Mouse (Mus musculus) hindbrain, embryonic 10.5 days (tissue): ENCODE data around the gene Ost4. TPM values are rescaled to one million over a fixed set of nuclear protein-coding genes. Genes with fewer than 3 reads are reported as not detected.

Source experiments
- DNase-seq: peaks from one replicate; pipeline ENCODE4 v3.0.0-alpha.2; 2017; ENCODE audit warnings: low spot score
- H3K27ac ChIP-seq: fragments of 300-500 bp; sonication (generic); 2 replicates; pipeline ENCODE4 v1.5.1; 2016; ENCODE audit warnings: mild to moderate bottlenecking, moderate library complexity
- H3K27me3 ChIP-seq: fragments of 300-500 bp; sonication (generic); 2 replicates; pipeline ENCODE4 v1.6.1; 2016; ENCODE audit warnings: mild to moderate bottlenecking; ENCODE audit not compliant: poor library complexity, insufficient read depth, severe bottlenecking
- H3K36me3 ChIP-seq: fragments of 300-500 bp; sonication (generic); 2 replicates; pipeline ENCODE4 v1.6.1; 2016; ENCODE audit warnings: mild to moderate bottlenecking, moderate library complexity
- H3K4me1 ChIP-seq: fragments of 300-500 bp; sonication (generic); replicated peaks from 2 replicates; pipeline ENCODE4 v1.6.1; 2016; ENCODE audit warnings: mild to moderate bottlenecking
- H3K4me3 ChIP-seq: fragments of 300-500 bp; sonication (generic); 2 replicates; pipeline ENCODE4 v1.5.1; 2016; ENCODE audit warnings: mild to moderate bottlenecking, moderate library complexity
- H3K9me3 ChIP-seq: fragments of 300-500 bp; sonication (generic); 2 replicates; pipeline ENCODE4 v1.6.1; 2016; ENCODE audit warnings: mild to moderate bottlenecking, moderate library complexity
- WGBS: fragments of 180-500 bp; shearing (Covaris S2); methylation state at CpG from one replicate; pipeline ENCODE4 v1.1.7; 2016; 5-methylcytosine and 5-hydroxymethylcytosine counted together
- polyA plus RNA-seq: library from polyadenylated mRNA; unstranded; fragments of >200 nt; fragmentation: Nextera tagmentation; extraction: Ambion mirVana; gene quantifications from 2 replicates; pipeline ENCODE4 v1.2.1, GENCODE M21; 2016

Gene Ost4
- polyA plus RNA-seq, 1 experiment from 2014 or later, result 405 TPM

GRCm38 (mm10) chr5:30934725-30935461 lies 27.3 kb upstream of the Ost4 start:
- no peak overlapping the region for H3K27ac ChIP-seq
- H3K4me1 ChIP-seq, result no peaks in the 10 kb centered on the region
- DNase-seq, result no peak
- no peaks in the 10 kb centered on the region for H3K9me3 ChIP-seq
- no peaks in the 10 kb centered on the region for H3K27me3 ChIP-seq
- 93% methylated on average over 5 of the region's 5 CpGs for WGBS
- H3K4me3 ChIP-seq, result no peak overlapping the region
- no peaks in the 10 kb centered on the region for H3K36me3 ChIP-seq

- no peaks in the 10 kb centered on the region for H3K36me3 ChIP-seq
- WGBS, result 69% methylated on average over 5 of the region's 5 CpGs
- DNase-seq, result no peak
- H3K4me3 ChIP-seq, result no peak overlapping the region
- H3K9me3 ChIP-seq, result no peaks in the 10 kb centered on the region
- no peaks in the 10 kb centered on the region for H3K27me3 ChIP-seq
- no peak overlapping the region for H3K27ac ChIP-seq
- H3K4me1 ChIP-seq, result no peaks in the 10 kb centered on the region
Measured at GRCm38 (mm10) chr5:30933705-30934104, 26.1 kb upstream of the Ost4 start.

GRCm38 (mm10) chr5:30931378-30931777 lies 23.8 kb upstream of the Ost4 start:
- Histone ChIP-seq H3K4me3 (no peak overlapping the region), H3K36me3 (no peaks in the 10 kb centered on the region), H3K27ac (no peak overlapping the region), H3K4me1 (0 out of 2 replicates have a peak, but pooled peaks cover 3% of the 10 kb centered on the region), H3K9me3 (no peaks in the 10 kb centered on the region), H3K27me3 (no peaks in the 10 kb centered on the region)
- WGBS, result 82% methylated on average over 4 of the region's 4 CpGs
- DNase-seq, result no peak

- Histone ChIP-seq H3K4me3 (no peak overlapping the region), H3K27ac (no peak overlapping the region), H3K9me3 (no peaks in the 10 kb centered on the region), H3K4me1 (0 out of 2 replicates have a peak, but pooled peaks cover 3% of the 10 kb centered on the region), H3K36me3 (no peaks in the 10 kb centered on the region), H3K27me3 (no peaks in the 10 kb centered on the region)
- 87% methylated on average over 6 of the region's 6 CpGs for WGBS
- no peak for DNase-seq
Measured at GRCm38 (mm10) chr5:30930846-30931245, 23.3 kb upstream of the Ost4 start.

GRCm38 (mm10) chr5:30930121-30930520 lies 22.5 kb upstream of the Ost4 start:
- H3K9me3 ChIP-seq, result no peaks in the 10 kb centered on the region
- H3K4me3 ChIP-seq, result no peak overlapping the region
- no peaks in the 10 kb centered on the region for H3K36me3 ChIP-seq
- 0 out of 2 replicates have a peak, but pooled peaks cover 3% of the 10 kb centered on the region for H3K4me1 ChIP-seq
- DNase-seq, result peak; percentile 52
- no peak overlapping the region for H3K27ac ChIP-seq
- WGBS, result 50% methylated on average over 4 of the region's 4 CpGs
- no peaks in the 10 kb centered on the region for H3K27me3 ChIP-seq

- Histone ChIP-seq H3K36me3 (no peaks in the 10 kb centered on the region), H3K9me3 (no peaks in the 10 kb centered on the region), H3K4me1 (peaks cover 5% of the 10 kb centered on the region; the same call in 1 of the 2 replicates), H3K27ac (0 out of 2 replicates have a peak overlapping the region, but pooled peaks have one; percentile 36), H3K27me3 (peaks cover 6% of the 10 kb centered on the region; the same call in 1 of the 2 replicates), H3K4me3 (peak overlapping the region; percentile 30; the same call in 1 of the 2 replicates)
- 42% methylated on average over 7 of the region's 7 CpGs for WGBS
- DNase-seq, result no peak
Measured at GRCm38 (mm10) chr5:30927945-30928529, 20.4 kb upstream of the Ost4 start.

- DNase-seq, result no peak
- peaks cover 23% of the 10 kb centered on the region for H3K4me1 ChIP-seq
- WGBS, result 83% methylated on average over 2 of the region's 2 CpGs
- no peak overlapping the region for H3K27ac ChIP-seq
- no peaks in the 10 kb centered on the region for H3K9me3 ChIP-seq
- H3K4me3 ChIP-seq, result no peak overlapping the region
- no peaks in the 10 kb centered on the region for H3K36me3 ChIP-seq
- peaks cover 12% of the 10 kb centered on the region for H3K27me3 ChIP-seq
Measured at GRCm38 (mm10) chr5:30926073-30926472, 18.5 kb upstream of the Ost4 start.

- H3K36me3 ChIP-seq, result 0 out of 2 replicates have a peak, but pooled peaks cover 4% of the 10 kb centered on the region
- H3K4me3 ChIP-seq, result no peak overlapping the region
- DNase-seq, result no peak
- H3K4me1 ChIP-seq, result peaks cover 32% of the 10 kb centered on the region
- 92% methylated on average over 5 of the region's 5 CpGs for WGBS
- no peaks in the 10 kb centered on the region for H3K9me3 ChIP-seq
- no peak overlapping the region for H3K27ac ChIP-seq
- H3K27me3 ChIP-seq, result peaks cover 12% of the 10 kb centered on the region
Measured at GRCm38 (mm10) chr5:30925217-30925616, 17.6 kb upstream of the Ost4 start.

- no peak overlapping the region for H3K27ac ChIP-seq
- H3K4me3 ChIP-seq, result no peak overlapping the region
- H3K4me1 ChIP-seq, result peaks cover 34% of the 10 kb centered on the region
- H3K27me3 ChIP-seq, result peaks cover 12% of the 10 kb centered on the region
- H3K9me3 ChIP-seq, result no peaks in the 10 kb centered on the region
- peaks cover 8% of the 10 kb centered on the region for H3K36me3 ChIP-seq
- no peak for DNase-seq
- 83% methylated on average over 8 of the region's 8 CpGs for WGBS
Measured at GRCm38 (mm10) chr5:30924614-30925013, 17.0 kb upstream of the Ost4 start.

- WGBS, result 87% methylated on average over 6 of the region's 6 CpGs
- H3K27ac ChIP-seq, result no peak overlapping the region
- no peaks in the 10 kb centered on the region for H3K9me3 ChIP-seq
- peaks cover 39% of the 10 kb centered on the region for H3K4me1 ChIP-seq
- H3K4me3 ChIP-seq, result no peak overlapping the region
- peaks cover 12% of the 10 kb centered on the region for H3K27me3 ChIP-seq
- H3K36me3 ChIP-seq, result peaks cover 23% of the 10 kb centered on the region
- DNase-seq, result no peak
Measured at GRCm38 (mm10) chr5:30923119-30923518, 15.5 kb upstream of the Ost4 start.

- DNase-seq, result no peak
- 71% methylated on average over 10 of the region's 10 CpGs for WGBS
- H3K4me3 ChIP-seq, result peak overlapping the region; percentile 57
Measured at GRCm38 (mm10) chr5:30922581-30923041, 15.0 kb upstream of the Ost4 start.

GRCm38 (mm10) chr5:30921256-30922033 lies 13.9 kb upstream of the Ost4 start, which contains the start of gene Khk:
Gene Khk (plus strand): TSS chr5:30921431.
- no peaks in the 10 kb centered on the region for H3K9me3 ChIP-seq
- H3K36me3 ChIP-seq, result peaks cover 36% of the 10 kb centered on the region
- peak within 1 kb of the TSS; percentile 57 for H3K4me3 ChIP-seq
- WGBS, result 1% methylated on average over 39 of the region's 40 CpGs
- DNase-seq, result peak; percentile 95
- H3K27me3 ChIP-seq, result peaks cover 12% of the 10 kb centered on the region
- H3K27ac ChIP-seq, result peak within 1 kb of the TSS; percentile 85
- peaks cover 43% of the 10 kb centered on the region for H3K4me1 ChIP-seq

More at GRCm38 (mm10) chr5:30922581-30923041, 15.0 kb upstream of the Ost4 start:
- 0 out of 2 replicates have a peak overlapping the region, but pooled peaks have one; percentile 40 for H3K27ac ChIP-seq
- peaks cover 12% of the 10 kb centered on the region for H3K27me3 ChIP-seq
- H3K9me3 ChIP-seq, result no peaks in the 10 kb centered on the region
- peaks cover 28% of the 10 kb centered on the region for H3K36me3 ChIP-seq
- H3K4me1 ChIP-seq, result peaks cover 36% of the 10 kb centered on the region
